Mouse (Mus musculus) gastrocnemius, adult 18-20 months (tissue): ENCODE measurements at regions not wholly inside any gene's neighbourhood (a gene's known extent, or its start where the extent isn't known, plus 50 kb on each side); places are given as distances from the start of the nearest gene placed in this dataset.

Source experiments
- DNase-seq: peaks from one replicate; pipeline ENCODE4 v3.0.0; 2021; ENCODE audit warnings: low spot score

GRCm38 (mm10) chr1:159398643-159399042 is 124.9 kb upstream of the Tnr start:
- no peak for DNase-seq

GRCm38 (mm10) chr1:159406317-159406716 is 117.3 kb upstream of the Tnr start:
- no peak for DNase-seq

GRCm38 (mm10) chr1:159406781-159407180 is 116.8 kb upstream of the Tnr start:
- DNase-seq: no peak

GRCm38 (mm10) chr1:159413374-159413773 is 110.2 kb upstream of the Tnr start:
- no peak for DNase-seq

- DNase-seq: peak; percentile 60
Measured at GRCm38 (mm10) chr1:159415656-159416055, 107.9 kb upstream of the Tnr start.

GRCm38 (mm10) chr1:159417176-159417575 is 106.4 kb upstream of the Tnr start:
- DNase-seq: no peak

- no peak for DNase-seq
Measured at GRCm38 (mm10) chr1:159419301-159419965, 104.1 kb upstream of the Tnr start.

GRCm38 (mm10) chr1:159420189-159420588 is 103.4 kb upstream of the Tnr start:
- no peak for DNase-seq

- DNase-seq: no peak
Measured at GRCm38 (mm10) chr1:159423694-159424093, 99.9 kb upstream of the Tnr start.

GRCm38 (mm10) chr1:159429926-159430325 is 93.6 kb upstream of the Tnr start:
- DNase-seq: no peak

GRCm38 (mm10) chr1:159433521-159433920 is 90.0 kb upstream of the Tnr start:
- DNase-seq: no peak

- DNase-seq: no peak
Measured at GRCm38 (mm10) chr1:159440770-159441169, 82.8 kb upstream of the Tnr start.

- no peak for DNase-seq
Measured at GRCm38 (mm10) chr1:159444093-159444492, 79.5 kb upstream of the Tnr start.

- DNase-seq: no peak
Measured at GRCm38 (mm10) chr1:159445465-159445864, 78.1 kb upstream of the Tnr start.

GRCm38 (mm10) chr1:159451462-159451861 is 72.1 kb upstream of the Tnr start:
- no peak for DNase-seq

GRCm38 (mm10) chr1:159460876-159461275 is 62.7 kb upstream of the Tnr start:
- DNase-seq: no peak

GRCm38 (mm10) chr1:159470941-159471340 is 52.6 kb upstream of the Tnr start:
- no peak for DNase-seq
